Mouse (Mus musculus) ES-E14 (cell line): Measurements from ENCODE around the gene Flna.

Source experiments
- CHD2 ChIP-seq: IDR thresholded peaks from 2 replicates; pipeline ENCODE4 v1.6.1; 2014; ENCODE audit warnings: mild to moderate bottlenecking, low read depth, low read length, inconsistent platforms
- ZC3H11A ChIP-seq: IDR thresholded peaks from 2 replicates; pipeline ENCODE4 v1.6.1; 2012; ENCODE audit warnings: low read depth, mild to moderate bottlenecking, inconsistent platforms, low read length, borderline replicate concordance
- ZNF384 ChIP-seq: IDR thresholded peaks from 2 replicates; pipeline ENCODE4 v1.6.1; 2012; ENCODE audit warnings: low read depth, low read length, inconsistent platforms

DNA sequence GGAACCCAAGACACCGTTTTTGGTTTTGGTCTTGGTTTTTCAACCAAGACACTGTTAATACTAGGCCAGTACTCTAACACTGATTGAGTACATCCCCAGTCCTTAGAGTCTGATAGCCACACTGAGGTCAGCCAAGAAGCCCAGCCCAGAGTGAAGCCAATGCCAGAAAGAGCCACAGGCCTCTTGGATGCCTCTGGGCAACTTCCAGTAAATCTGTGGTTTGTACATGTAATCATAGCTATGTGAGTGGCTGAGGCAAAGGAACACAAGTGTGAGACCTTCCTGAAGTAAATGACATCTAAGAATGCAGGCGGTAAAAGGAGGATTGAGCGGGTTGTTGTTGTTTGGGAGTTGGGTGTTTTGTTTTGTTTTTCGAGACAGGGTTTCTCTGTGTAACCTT is 31.1 kb downstream of the Flna start:
- TF ChIP-seq ZC3H11A: no peak
- TF ChIP-seq ZNF384: no peak
- TF ChIP-seq CHD2: no peak
